Mouse (Mus musculus) urinary bladder, postnatal 4 days (tissue): ENCODE results near the gene Enthd1.

Source experiments
- DNase-seq, 2 experiments: peaks; one replicate each; pipeline ENCODE4 v3.0.0; 2021 to 2022; ENCODE audit warnings: low spot score in 2 of 2

Enthd1 gene

GRCm38 (mm10) chr15:80407873-80408272 lies 157.1 kb downstream of the Enthd1 start:
- no peak for DNase-seq
